Mouse (Mus musculus) liver, embryonic 16.5 days (tissue): ENCODE measurements at regions not wholly inside any gene's neighbourhood (a gene's known extent, or its start where the extent isn't known, plus 50 kb on each side); places are given as distances from the start of the nearest gene placed in this dataset.

Experiments
- ATAC-seq: fragments of 200-750 bp; cut with Nextera tagmentation; 2 replicates; pipeline ENCODE4 v1.8.0; 2017; ENCODE audit warnings: low read depth, mild to moderate bottlenecking, moderate number of reproducible peaks, moderate library complexity
- H3K27ac ChIP-seq: fragments of 300-500 bp; sonication (generic); 2 replicates; pipeline ENCODE4 v1.5.1; 2014; ENCODE audit warnings: mild to moderate bottlenecking, low read length
- H3K27me3 ChIP-seq: fragments of 300-500 bp; sonication (generic); 2 replicates; pipeline ENCODE4 v1.6.1; 2014; ENCODE audit warnings: low read depth, low read length, mixed read lengths; ENCODE audit not compliant: control insufficient read depth, insufficient read depth
- H3K36me3 ChIP-seq: fragments of 300-500 bp; sonication (generic); 2 replicates; pipeline ENCODE4 v1.6.1; 2014; ENCODE audit warnings: mild to moderate bottlenecking; ENCODE audit not compliant: control insufficient read depth, insufficient read depth
- H3K4me1 ChIP-seq: fragments of 300-500 bp; sonication (generic); 2 replicates; pipeline ENCODE4 v1.6.1; 2014; ENCODE audit warnings: low read depth, low read length, mixed read lengths; ENCODE audit not compliant: control insufficient read depth
- H3K4me2 ChIP-seq: fragments of 300-500 bp; sonication (generic); 2 replicates; pipeline ENCODE4 v1.6.1; 2014; ENCODE audit warnings: low read depth, low read length, mixed read lengths
- H3K4me3 ChIP-seq: fragments of 300-500 bp; sonication (generic); 2 replicates; pipeline ENCODE4 v1.5.1; 2014; ENCODE audit warnings: low read depth, mild to moderate bottlenecking, low read length
- H3K9ac ChIP-seq: fragments of 300-500 bp; sonication (generic); 2 replicates; pipeline ENCODE4 v1.6.1; 2014; ENCODE audit warnings: low read depth, low read length
- H3K9me3 ChIP-seq: fragments of 300-500 bp; sonication (generic); replicated peaks from 2 replicates; pipeline ENCODE4 v1.6.1; 2016; ENCODE audit warnings: low read length; ENCODE audit not compliant: control insufficient read depth
- WGBS: fragments of 180-500 bp; shearing (Covaris S2); extraction: QIAGEN DNeasy Blood & Tissue Kit; methylation state at CpG from one replicate; pipeline ENCODE4 v1.1.7; 2014; ENCODE audit not compliant: insufficient replicate concordance; 5-methylcytosine and 5-hydroxymethylcytosine counted together

- H3K4me1 ChIP-seq = no peaks in the 10 kb centered on the region
- no peaks in the 10 kb centered on the region for H3K36me3 ChIP-seq
- no peaks in the 10 kb centered on the region for H3K9me3 ChIP-seq
- H3K27ac ChIP-seq = no peak overlapping the region
- 57% methylated on average over 13 of the region's 13 CpGs for WGBS
- no peak overlapping the region for H3K4me2 ChIP-seq
- H3K9ac ChIP-seq = no peak overlapping the region
- H3K27me3 ChIP-seq = no peaks in the 10 kb centered on the region; the same call in 1 of the 2 replicates
- H3K4me3 ChIP-seq = no peak overlapping the region
- no peak for ATAC-seq
Observed at GRCm38 (mm10) chr3:38397615-38397956, 87.1 kb downstream of the Ankrd50 start.

DNA sequence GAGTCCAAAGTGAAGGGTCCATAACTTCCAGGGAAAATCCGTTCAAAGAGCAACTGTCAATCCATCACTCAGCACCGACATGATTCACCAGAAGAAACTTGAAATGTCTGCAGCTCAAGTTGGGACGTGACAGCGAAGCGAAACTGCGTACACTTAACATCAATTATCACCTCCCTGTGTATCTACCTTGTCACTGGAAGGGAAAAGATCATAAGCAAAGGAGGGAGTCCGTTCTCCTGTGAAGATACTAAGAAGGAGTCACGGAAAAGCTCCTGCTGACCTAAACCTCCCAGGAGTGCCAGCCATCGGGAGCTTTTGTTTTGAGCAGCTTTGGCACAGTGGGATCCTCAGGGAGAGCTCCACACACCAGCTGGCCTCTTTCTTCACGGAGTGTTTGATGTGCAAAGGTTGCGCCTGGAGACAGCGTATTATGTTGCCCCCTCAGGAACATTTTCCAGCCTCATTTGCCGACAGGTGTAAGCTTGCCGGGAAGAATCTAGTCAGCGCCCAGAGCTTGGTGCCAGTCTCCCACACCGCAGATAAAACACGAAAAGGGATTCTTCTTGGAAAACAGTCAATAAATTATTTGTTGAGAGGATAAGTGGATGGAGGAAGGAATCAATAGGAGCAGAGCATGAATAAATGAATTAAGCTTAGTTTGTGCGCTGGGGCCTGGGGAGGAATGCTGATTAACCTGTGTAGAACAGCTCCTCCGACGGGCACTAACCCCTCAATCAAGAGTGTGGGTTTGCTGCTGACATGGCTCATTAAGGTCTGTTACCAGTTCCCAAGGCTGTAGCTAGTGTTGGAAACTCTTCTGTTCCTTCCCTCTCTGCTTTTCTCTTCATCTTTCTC lies 87.7 kb downstream of the Ankrd50 start:
- Histone ChIP-seq H3K9me3 (no peaks in the 10 kb centered on the region), H3K4me2 (peak overlapping the region; percentile 3; the same call in 1 of the 2 replicates), H3K36me3 (no peaks in the 10 kb centered on the region), H3K4me3 (no peak overlapping the region), H3K9ac (no peak overlapping the region), H3K4me1 (no peaks in the 10 kb centered on the region), H3K27me3 (no peaks in the 10 kb centered on the region; the same call in 1 of the 2 replicates), H3K27ac (no peak overlapping the region)
- WGBS = 13% methylated on average over 20 of the region's 20 CpGs
- ATAC-seq = no peak

GRCm38 (mm10) chr3:38394308-38394707 lies 90.3 kb downstream of the Ankrd50 start:
- WGBS = 31% methylated on average over 4 of the region's 4 CpGs
- ATAC-seq = no peak
- Histone ChIP-seq H3K4me1 (no peaks in the 10 kb centered on the region), H3K27me3 (no peaks in the 10 kb centered on the region; the same call in 1 of the 2 replicates), H3K4me3 (no peak overlapping the region), H3K36me3 (no peaks in the 10 kb centered on the region), H3K27ac (no peak overlapping the region), H3K4me2 (no peak overlapping the region), H3K9me3 (no peaks in the 10 kb centered on the region), H3K9ac (no peak overlapping the region)

GRCm38 (mm10) chr3:38389647-38390046 lies 95.0 kb downstream of the Ankrd50 start:
- 42% methylated on average over 2 of the region's 2 CpGs for WGBS
- no peak overlapping the region for H3K4me3 ChIP-seq
- H3K9me3 ChIP-seq = no peaks in the 10 kb centered on the region
- ATAC-seq = no peak
- no peaks in the 10 kb centered on the region for H3K4me1 ChIP-seq
- no peak overlapping the region for H3K9ac ChIP-seq
- no peaks in the 10 kb centered on the region for H3K36me3 ChIP-seq
- H3K27ac ChIP-seq = no peak overlapping the region
- H3K4me2 ChIP-seq = no peak overlapping the region
- H3K27me3 ChIP-seq = no peaks in the 10 kb centered on the region

GRCm38 (mm10) chr3:38388961-38389360 lies 95.7 kb downstream of the Ankrd50 start:
- Histone ChIP-seq H3K4me2 (no peak overlapping the region), H3K4me1 (no peaks in the 10 kb centered on the region), H3K4me3 (no peak overlapping the region), H3K27me3 (no peaks in the 10 kb centered on the region), H3K9ac (no peak overlapping the region), H3K36me3 (no peaks in the 10 kb centered on the region), H3K9me3 (no peaks in the 10 kb centered on the region), H3K27ac (no peak overlapping the region)
- 49% methylated on average over 3 of the region's 3 CpGs for WGBS
- ATAC-seq = no peak

GRCm38 (mm10) chr3:38382743-38383142 lies 101.9 kb downstream of the Ankrd50 start:
- no peak overlapping the region for H3K4me2 ChIP-seq
- no peak overlapping the region for H3K4me3 ChIP-seq
- H3K9me3 ChIP-seq = no peaks in the 10 kb centered on the region
- H3K36me3 ChIP-seq = no peaks in the 10 kb centered on the region
- no peak overlapping the region for H3K9ac ChIP-seq
- no peak for ATAC-seq
- WGBS = 51% methylated on average over 3 of the region's 3 CpGs
- no peaks in the 10 kb centered on the region for H3K27me3 ChIP-seq
- H3K4me1 ChIP-seq = no peaks in the 10 kb centered on the region
- no peak overlapping the region for H3K27ac ChIP-seq

DNA sequence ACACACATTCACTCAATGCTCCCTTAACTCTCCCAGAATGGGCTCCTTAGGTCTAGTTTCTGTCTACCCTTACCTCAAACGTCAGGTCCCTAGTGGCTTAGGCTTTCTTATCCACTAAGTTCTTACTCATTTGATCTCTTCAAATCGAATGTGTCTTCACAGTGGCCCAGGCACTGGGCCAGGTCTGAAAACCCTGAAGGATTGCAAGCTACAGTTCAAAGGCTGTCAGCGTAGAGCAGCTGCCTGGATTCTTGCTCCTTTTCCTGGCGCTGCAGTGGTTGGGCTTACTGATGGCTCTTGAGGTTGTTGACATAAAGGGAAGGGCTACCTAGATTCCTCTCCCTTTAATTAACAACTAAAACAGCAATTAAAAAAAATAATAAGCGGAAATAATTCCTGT lies 103.0 kb downstream of the Ankrd50 start:
- no peaks in the 10 kb centered on the region for H3K27me3 ChIP-seq
- no peak overlapping the region for H3K27ac ChIP-seq
- H3K36me3 ChIP-seq = no peaks in the 10 kb centered on the region
- no peak overlapping the region for H3K4me3 ChIP-seq
- ATAC-seq = no peak
- no peaks in the 10 kb centered on the region for H3K4me1 ChIP-seq
- no peak overlapping the region for H3K9ac ChIP-seq
- no peak overlapping the region for H3K4me2 ChIP-seq
- WGBS = 45% methylated on average over 5 of the region's 5 CpGs
- no peaks in the 10 kb centered on the region for H3K9me3 ChIP-seq

GRCm38 (mm10) chr3:38373690-38374089 lies 111.0 kb downstream of the Ankrd50 start:
- no peak overlapping the region for H3K27ac ChIP-seq
- WGBS = 50% methylated on average over 4 of the region's 4 CpGs

DNA sequence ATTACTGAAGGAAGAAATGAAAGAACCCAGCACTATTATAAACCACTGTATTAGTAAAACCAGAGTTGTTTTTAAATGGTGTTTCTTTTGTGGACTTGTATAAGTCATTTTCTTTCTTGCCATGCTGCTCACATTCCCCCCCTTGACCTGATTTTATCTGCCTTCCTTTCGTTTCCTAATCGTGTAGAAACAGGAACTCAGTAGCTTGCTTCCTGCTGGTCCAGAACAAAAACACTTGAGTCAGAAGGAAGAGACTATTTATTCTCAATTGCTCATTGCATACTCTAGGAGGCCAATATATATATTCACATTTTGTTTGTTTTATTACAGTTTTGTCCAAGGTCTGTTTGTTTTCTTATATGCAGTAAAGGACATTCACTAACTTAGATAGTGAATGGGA lies 112.9 kb downstream of the Ankrd50 start:
- Histone ChIP-seq H3K4me3 (no peak overlapping the region), H3K4me2 (no peak overlapping the region), H3K4me1 (no peaks in the 10 kb centered on the region), H3K36me3 (no peaks in the 10 kb centered on the region), H3K27ac (no peak overlapping the region), H3K9ac (no peak overlapping the region), H3K9me3 (no peaks in the 10 kb centered on the region), H3K27me3 (no peaks in the 10 kb centered on the region)
- 11% methylated on average over 2 of the region's 2 CpGs for WGBS
- ATAC-seq = no peak

More at GRCm38 (mm10) chr3:38373690-38374089, 111.0 kb downstream of the Ankrd50 start:
- Histone ChIP-seq H3K9me3 (no peaks in the 10 kb centered on the region), H3K4me1 (no peaks in the 10 kb centered on the region), H3K4me3 (no peak overlapping the region), H3K9ac (no peak overlapping the region), H3K4me2 (no peak overlapping the region), H3K36me3 (no peaks in the 10 kb centered on the region), H3K27me3 (no peaks in the 10 kb centered on the region)
- no peak for ATAC-seq
